Mouse (Mus musculus) central nervous system, embryonic 14 days (tissue): Measurements from ENCODE around the gene D5Ertd577e. TPM values are rescaled to one million over a fixed set of nuclear protein-coding genes. Genes with fewer than 3 reads are reported as not detected.

Source experiments
- polyA plus RNA-seq: library from polyadenylated mRNA; depleted of rRNA; stranded (reverse); fragments of >200 nt; gene quantifications from 2 replicates; pipeline ENCODE4 v1.2.3, GENCODE M21; 2012; rRNA removed

D5Ertd577e gene
- polyA plus RNA-seq: not detected in 2 replicates

DNA sequence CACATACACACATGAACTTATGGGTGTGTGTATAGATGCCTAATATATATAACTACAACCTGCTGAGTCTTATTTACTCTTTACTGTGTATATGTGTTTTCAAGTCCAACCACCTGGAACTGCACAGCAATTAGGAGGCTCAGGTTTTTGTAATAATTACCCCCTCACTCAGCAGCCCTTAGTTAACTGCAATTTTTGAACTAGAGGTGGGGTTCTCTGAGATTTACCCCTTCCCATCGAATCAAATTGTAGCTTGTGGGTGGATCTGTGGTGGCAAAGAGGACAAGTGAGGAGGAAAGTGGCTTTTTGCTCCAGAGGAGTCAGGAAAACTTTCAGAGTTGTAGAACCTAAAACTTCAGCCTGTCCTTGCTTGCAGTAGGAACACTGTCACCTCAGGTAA is at the start of gene D5Ertd577e:
Gene D5Ertd577e (plus strand): TSS at position 301 of the 400 bp plus-strand sequence.

DNA sequence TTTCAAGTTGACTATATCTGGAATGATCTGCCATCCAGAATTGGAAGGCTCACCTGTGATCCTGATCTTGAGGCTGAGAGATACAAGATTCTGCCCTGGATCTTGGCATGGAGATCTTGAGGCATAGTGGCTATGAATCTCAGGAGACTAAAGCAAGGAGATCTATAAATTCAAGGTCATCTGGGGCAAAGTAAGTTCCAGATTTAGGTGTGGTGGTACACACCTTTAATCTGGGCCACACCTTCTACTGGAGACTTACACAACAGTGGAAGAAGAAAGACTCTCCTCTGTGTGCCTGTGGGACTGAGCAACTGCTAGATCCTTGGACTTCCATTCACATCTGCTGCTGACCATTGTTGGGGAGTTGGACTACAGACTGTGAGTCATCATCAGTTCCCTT is 53.9 kb downstream of the D5Ertd577e start, which contains the start of gene Gm3286:
Gene Gm3286 (plus strand): TSS at position 301 of the 400 bp plus-strand sequence.

Other genes with a start within 250 kb of the D5Ertd577e start
- gene Gm10424, start 184.0 kb upstream of the D5Ertd577e start, polyA plus RNA-seq: not detected in 2 replicates
- not detected in 2 replicates for gene Gm3259, start 150.9 kb upstream of the D5Ertd577e start, polyA plus RNA-seq
- not detected in 2 replicates for gene Gm3286, start 54.0 kb downstream of the D5Ertd577e start, polyA plus RNA-seq
- gene Gm7971, start 138.1 kb downstream of the D5Ertd577e start, polyA plus RNA-seq: not detected in 2 replicates